Mouse (Mus musculus) MEL (cell line): ENCODE results near the gene Slc7a6os.

Source experiments
- CHD1 ChIP-seq: IDR thresholded peaks from 2 replicates; pipeline ENCODE4 v1.6.1; 2012; ENCODE audit warnings: low read depth, mild to moderate bottlenecking, inconsistent platforms, low read length, improper control_type of control experiment
- EP300 ChIP-seq, 2 experiments: IDR thresholded peaks; 2 replicates each; pipeline ENCODE4 v1.6.1; 2011; ENCODE audit warnings: improper control_type of control experiment in 2 of 2, low read length in 2 of 2, low read depth in 1 of 2, mild to moderate bottlenecking in 1 of 2
- POLR2A ChIP-seq, 2 experiments: IDR thresholded peaks; 2 replicates each; pipeline ENCODE4 v1.6.1; 2011 to 2012; ENCODE audit warnings: low read length in 2 of 2, mild to moderate bottlenecking in 2 of 2, control low read depth in 1 of 2, improper control_type of control experiment in 1 of 2, low read depth in 1 of 2, moderate library complexity in 1 of 2; ENCODE audit not compliant: control insufficient read depth in 1 of 2, insufficient read depth in 1 of 2, poor library complexity in 1 of 2
- RAD21 ChIP-seq: IDR thresholded peaks from 2 replicates; pipeline ENCODE4 v1.6.1; 2011; ENCODE audit warnings: mild to moderate bottlenecking, low read depth, low read length, improper control_type of control experiment
- USF1 ChIP-seq: IDR thresholded peaks from 2 replicates; pipeline ENCODE4 v1.6.1; 2014; ENCODE audit warnings: low read depth, mild to moderate bottlenecking, inconsistent platforms, low read length, improper control_type of control experiment, moderate library complexity

- TF ChIP-seq RAD21 (no peak), EP300 (IDR thresholded peaks at IDR 0.05; ENCODE audit: low read depth in 1 of 2, low read length in 2 of 2) (no peak), USF1 (no peak), CHD1 (no peak), POLR2A (IDR thresholded peaks at IDR 0.05; ENCODE audit: control insufficient read depth in 1 of 2, insufficient read depth in 1 of 2, low read depth in 1 of 2, low read length in 2 of 2, poor library complexity in 1 of 2) (no peak)
These were observed 25.0 kb downstream of the Slc7a6os start for GRCm38 (mm10) chr8:106185628-106186270.
